Mouse (Mus musculus): Measurements from ENCODE around the gene Oxsr1. TPM values are rescaled to one million over a fixed set of nuclear protein-coding genes. Genes with fewer than 3 reads are reported as not detected.

Oxsr1 gene
- polyA plus RNA-seq (2012; rRNA removed) = 4.1 and 5.6 TPM in 2 replicates

GRCm38 (mm10) chr9:119322289-119323259, at the start of gene Oxsr1:
Gene Oxsr1, minus strand, starts transcription at chr9:119322427.

GRCm38 (mm10) chr9:119365284-119365683, 43.1 kb upstream of the Oxsr1 start, which contains the start of gene Slc22a14:
Gene Slc22a14, minus strand, starts transcription at chr9:119365553.

GRCm38 (mm10) chr9:119357331-119358057, 35.3 kb upstream of the Oxsr1 start, which contains the start of gene Xylb:
Gene Xylb, plus strand, starts transcription at chr9:119357381.

GRCm38 (mm10) chr9:119340909-119341816, 18.9 kb upstream of the Oxsr1 start, which contains the start of gene Myd88:
Gene Myd88, minus strand, starts transcription at chr9:119341411.

GRCm38 (mm10) chr9:119339558-119340211, 17.5 kb upstream of the Oxsr1 start, which contains the start of gene Acaa1a:
Gene Acaa1a, plus strand, starts transcription at chr9:119339676.

GRCm38 (mm10) chr9:119208998-119209397, 113.2 kb downstream of the Oxsr1 start, which contains the start of gene Slc22a13:
Gene Slc22a13, minus strand, starts transcription at chr9:119209098.

Other genes starting within 250 kb of the Oxsr1 start
- gene Plcd1, start 228.9 kb downstream of the Oxsr1 start, polyA plus RNA-seq (2012; rRNA removed) = 24.9 and 31.5 TPM in 2 replicates
- 0.26 and 1.2 TPM in 2 replicates for gene Dlec1, start 219.9 kb downstream of the Oxsr1 start, polyA plus RNA-seq (2012; rRNA removed)
- gene Acaa1b, start 165.3 kb downstream of the Oxsr1 start, polyA plus RNA-seq (2012; rRNA removed) = 3.7 and 4.9 TPM in 2 replicates
- not detected in 2 replicates for gene Gm47289, start 163.3 kb downstream of the Oxsr1 start, polyA plus RNA-seq (2012; rRNA removed)
- gene Slc22a13, start 113.3 kb downstream of the Oxsr1 start, polyA plus RNA-seq (2012; rRNA removed) = not detected in 2 replicates
- gene Acaa1a, start 17.2 kb upstream of the Oxsr1 start, polyA plus RNA-seq (2012; rRNA removed) = 248 and 519 TPM in 2 replicates
- gene Myd88, start 19.0 kb upstream of the Oxsr1 start, polyA plus RNA-seq (2012; rRNA removed) = 10.9 and 14.1 TPM in 2 replicates
- 2.9 TPM in 2 replicates for gene Xylb, start 35.0 kb upstream of the Oxsr1 start, polyA plus RNA-seq (2012; rRNA removed)
- gene Slc22a14, start 43.1 kb upstream of the Oxsr1 start, polyA plus RNA-seq (2012; rRNA removed) = not detected in 2 replicates
- gene Acvr2b, start 79.7 kb upstream of the Oxsr1 start, polyA plus RNA-seq (2012; rRNA removed) = 1.5 and 2.4 TPM in 2 replicates
- gene Exog, start 122.5 kb upstream of the Oxsr1 start, polyA plus RNA-seq (2012; rRNA removed) = 1.3 and 2.4 TPM in 2 replicates